Mouse (Mus musculus) adrenal gland, adult 8-10 months (tissue): ENCODE data around the gene Dhrs3. TPM values are rescaled to one million over a fixed set of nuclear protein-coding genes. Genes with fewer than 3 reads are reported as not detected.

ENCODE experiments used
- DNase-seq: peaks from one replicate; pipeline ENCODE4 v3.0.0; 2022
- total RNA-seq, 4 experiments: library from RNA; stranded (reverse); gene quantifications; 2 replicates each; pipeline ENCODE4 v1.2.4; 2022

Gene Dhrs3
- total RNA-seq, 4 experiments from 2014 or later, result 65.0 to 107 (median 92.3) TPM

GRCm38 (mm10) chr4:144975505-144975904 lies 82.9 kb downstream of the Dhrs3 start:
- DNase-seq, result no peak

GRCm38 (mm10) chr4:144977057-144977456 lies 84.4 kb downstream of the Dhrs3 start:
- no peak for DNase-seq

Other genes starting within 250 kb of the Dhrs3 start
- not detected for gene Gm436, start 206.5 kb upstream of the Dhrs3 start, total RNA-seq
- not detected for gene Gm13178, start 171.4 kb upstream of the Dhrs3 start, total RNA-seq
- not detected for gene Gm438, start 106.2 kb upstream of the Dhrs3 start, total RNA-seq